Mouse (Mus musculus) hindbrain, embryonic 11.5 days (tissue): ENCODE data around the gene Srgap2. TPM values are rescaled to one million over a fixed set of nuclear protein-coding genes. Genes with fewer than 3 reads are reported as not detected.
"Not testable (repeated sequence)": the region's sequence is repeated elsewhere in the genome, so short reads cannot be mapped to it uniquely, and the experiment has no call there.

Experiments used
- ATAC-seq: fragments of 200-750 bp; cut with Nextera tagmentation; 2 replicates; pipeline ENCODE4 v1.8.0; 2017; ENCODE audit warnings: mild to moderate bottlenecking, moderate TSS enrichment, moderate library complexity; ENCODE audit not compliant: low FRiP score
- DNase-seq: peaks from one replicate; pipeline ENCODE4 v3.0.0-alpha.2; 2015; ENCODE audit warnings: low spot score
- H3K27ac ChIP-seq: fragments of 300-500 bp; sonication (generic); 2 replicates; pipeline ENCODE4 v1.5.1; 2014; ENCODE audit warnings: mild to moderate bottlenecking, low read depth, low read length
- H3K27me3 ChIP-seq: fragments of 300-500 bp; sonication (generic); 2 replicates; pipeline ENCODE4 v1.6.1; 2014; ENCODE audit warnings: mild to moderate bottlenecking, low read length, moderate library complexity, mixed read lengths; ENCODE audit not compliant: control insufficient read depth, insufficient read depth
- H3K36me3 ChIP-seq: fragments of 300-500 bp; sonication (generic); 2 replicates; pipeline ENCODE4 v1.6.1; 2014; ENCODE audit warnings: mild to moderate bottlenecking, low read length, moderate library complexity, mixed read lengths; ENCODE audit not compliant: control insufficient read depth, insufficient read depth
- H3K4me1 ChIP-seq: fragments of 300-500 bp; sonication (generic); replicated peaks from 2 replicates; pipeline ENCODE4 v1.6.1; 2014; ENCODE audit warnings: low read length, mixed read lengths; ENCODE audit not compliant: control insufficient read depth, insufficient read depth
- H3K4me2 ChIP-seq: fragments of 300-500 bp; sonication (generic); replicated peaks from 2 replicates; pipeline ENCODE4 v1.6.1; 2014; ENCODE audit warnings: mild to moderate bottlenecking, low read depth, low read length
- H3K4me3 ChIP-seq: fragments of 300-500 bp; sonication (generic); 2 replicates; pipeline ENCODE4 v1.5.1; 2014; ENCODE audit warnings: low read depth, low read length
- H3K9ac ChIP-seq: fragments of 300-500 bp; sonication (generic); 2 replicates; pipeline ENCODE4 v1.6.1; 2014; ENCODE audit warnings: low read depth, low read length
- H3K9me3 ChIP-seq: fragments of 300-500 bp; sonication (generic); 2 replicates; pipeline ENCODE4 v1.6.1; 2016; ENCODE audit warnings: low read length; ENCODE audit not compliant: control insufficient read depth
- WGBS: fragments of 180-500 bp; shearing (Covaris S2); extraction: QIAGEN DNeasy Blood & Tissue Kit; methylation state at CpG from one replicate; pipeline ENCODE4 v1.1.7; 2014; 5-methylcytosine and 5-hydroxymethylcytosine counted together
- polyA plus RNA-seq: library from polyadenylated mRNA; unstranded; fragments of >200 nt; fragmentation: Nextera tagmentation; extraction: Ambion mirVana; gene quantifications from 2 replicates; pipeline ENCODE4 v1.2.1, GENCODE M21; 2014

The Srgap2 gene
- polyA plus RNA-seq: 15.1 and 24.8 TPM in 2 replicates

- DNase-seq (peak; percentile 96), ATAC-seq (peak; percentile 98)
- Histone ChIP-seq H3K36me3 (no peaks in the 10 kb centered on the region), H3K27ac (peak within 1 kb of the TSS; percentile 90), H3K4me1 (peaks cover 6% of the 10 kb centered on the region), H3K9ac (peak within 1 kb of the TSS; percentile 84), H3K4me2 (peak within 1 kb of the TSS; percentile 92), H3K9me3 (no peaks in the 10 kb centered on the region), H3K4me3 (peak within 1 kb of the TSS; percentile 83), H3K27me3 (no peaks in the 10 kb centered on the region)
- WGBS: under 1% methylated on average over 44 of the region's 44 CpGs
Observed at GRCm38 (mm10) chr1:131527281-131528080, at the start of gene Srgap2, which contains the start of gene Fam72a. Srgap2 (minus strand) TSS chr1:131527352. Fam72a (plus strand) TSS chr1:131527903.

- H3K4me2 ChIP-seq: no peak overlapping the region
- no peaks in the 10 kb centered on the region for H3K4me1 ChIP-seq
- no peaks in the 10 kb centered on the region for H3K36me3 ChIP-seq
- no peaks in the 10 kb centered on the region for H3K9me3 ChIP-seq
- no peak overlapping the region for H3K9ac ChIP-seq
- ATAC-seq (no peak), DNase-seq (peak; percentile 70)
- 94% methylated on average over 14 of the region's 14 CpGs for WGBS
- no peaks in the 10 kb centered on the region for H3K27me3 ChIP-seq
- H3K4me3 ChIP-seq: no peak overlapping the region
- H3K27ac ChIP-seq: no peak overlapping the region
Observed at GRCm38 (mm10) chr1:131573721-131574120, 46.6 kb upstream of the Srgap2 start.

- no peak overlapping the region for H3K4me3 ChIP-seq
- WGBS: 94% methylated on average over 4 of the region's 4 CpGs
- ATAC-seq (no peak), DNase-seq (no peak)
- no peaks in the 10 kb centered on the region for H3K9me3 ChIP-seq
- H3K4me1 ChIP-seq: no peaks in the 10 kb centered on the region
- H3K4me2 ChIP-seq: no peak overlapping the region
- no peak overlapping the region for H3K9ac ChIP-seq
- no peak overlapping the region for H3K27ac ChIP-seq
- H3K36me3 ChIP-seq: no peaks in the 10 kb centered on the region
- no peaks in the 10 kb centered on the region for H3K27me3 ChIP-seq
Observed at GRCm38 (mm10) chr1:131570391-131570790, 43.2 kb upstream of the Srgap2 start.

- ATAC-seq: no peak
- DNase-seq: no peak
- H3K4me2 ChIP-seq: no peak overlapping the region
Observed at GRCm38 (mm10) chr1:131569721-131570120, 42.6 kb upstream of the Srgap2 start.

GRCm38 (mm10) chr1:131566056-131566455 lies 38.9 kb upstream of the Srgap2 start:
- not testable (repeated sequence) for H3K4me3 ChIP-seq, H3K9me3 ChIP-seq, H3K27ac ChIP-seq, H3K27me3 ChIP-seq, H3K36me3 ChIP-seq, H3K4me1 ChIP-seq, H3K9ac ChIP-seq, H3K4me2 ChIP-seq
- ATAC-seq (peak; percentile 71), DNase-seq (peak; percentile 60)
- 37% methylated on average over 11 of the region's 11 CpGs for WGBS

More at GRCm38 (mm10) chr1:131569721-131570120, 42.6 kb upstream of the Srgap2 start:
- whole genome bisulfite sequencing: 95% methylated on average over 6 of the region's 6 CpGs
- Histone ChIP-seq H3K36me3 (no peaks in the 10 kb centered on the region), H3K9ac (no peak overlapping the region), H3K9me3 (no peaks in the 10 kb centered on the region), H3K27ac (no peak overlapping the region), H3K27me3 (no peaks in the 10 kb centered on the region), H3K4me1 (no peaks in the 10 kb centered on the region), H3K4me3 (no peak overlapping the region)

GRCm38 (mm10) chr1:131562081-131562480 lies 34.9 kb upstream of the Srgap2 start:
- DNase-seq: no peak
- H3K4me2 ChIP-seq: no peak overlapping the region
- no peaks in the 10 kb centered on the region for H3K27me3 ChIP-seq
- no peak overlapping the region for H3K27ac ChIP-seq
- no peak for ATAC-seq
- H3K9ac ChIP-seq: no peak overlapping the region
- 90% methylated on average over 2 of the region's 2 CpGs for WGBS
- no peak overlapping the region for H3K4me3 ChIP-seq
- no peaks in the 10 kb centered on the region for H3K4me1 ChIP-seq
- no peaks in the 10 kb centered on the region for H3K9me3 ChIP-seq
- no peaks in the 10 kb centered on the region for H3K36me3 ChIP-seq

GRCm38 (mm10) chr1:131560500-131560899 lies 33.3 kb upstream of the Srgap2 start:
- ATAC-seq: no peak

GRCm38 (mm10) chr1:131555042-131555812 lies 28.1 kb upstream of the Srgap2 start:
- no peaks in the 10 kb centered on the region for H3K27me3 ChIP-seq
- H3K9ac ChIP-seq: no peak overlapping the region; the same call in 1 of the 2 replicates
- H3K4me3 ChIP-seq: no peak overlapping the region
- WGBS: 18% methylated on average over 13 of the region's 13 CpGs
- ATAC-seq (peak; percentile 95), DNase-seq (peak; percentile 89)
- H3K27ac ChIP-seq: no peak overlapping the region
- no peaks in the 10 kb centered on the region for H3K36me3 ChIP-seq
- no peaks in the 10 kb centered on the region for H3K4me1 ChIP-seq
- no peak overlapping the region for H3K4me2 ChIP-seq
- H3K9me3 ChIP-seq: no peaks in the 10 kb centered on the region

More at GRCm38 (mm10) chr1:131560500-131560899, 33.3 kb upstream of the Srgap2 start:
- no peaks in the 10 kb centered on the region for H3K9me3 ChIP-seq
- no peak overlapping the region for H3K9ac ChIP-seq
- no peak overlapping the region for H3K4me3 ChIP-seq
- no peak overlapping the region for H3K4me2 ChIP-seq
- H3K27ac ChIP-seq: no peak overlapping the region
- H3K4me1 ChIP-seq: no peaks in the 10 kb centered on the region
- DNase-seq: no peak
- no peaks in the 10 kb centered on the region for H3K27me3 ChIP-seq
- H3K36me3 ChIP-seq: no peaks in the 10 kb centered on the region
